Mouse (Mus musculus) WW6 (cell line): ENCODE results near the gene Ntmt1.

Experiments
- DNase-seq: peaks from one replicate; pipeline ENCODE4 v3.0.0-alpha.2; 2013; ENCODE audit warnings: low read depth, low spot score

Ntmt1 gene

DNA sequence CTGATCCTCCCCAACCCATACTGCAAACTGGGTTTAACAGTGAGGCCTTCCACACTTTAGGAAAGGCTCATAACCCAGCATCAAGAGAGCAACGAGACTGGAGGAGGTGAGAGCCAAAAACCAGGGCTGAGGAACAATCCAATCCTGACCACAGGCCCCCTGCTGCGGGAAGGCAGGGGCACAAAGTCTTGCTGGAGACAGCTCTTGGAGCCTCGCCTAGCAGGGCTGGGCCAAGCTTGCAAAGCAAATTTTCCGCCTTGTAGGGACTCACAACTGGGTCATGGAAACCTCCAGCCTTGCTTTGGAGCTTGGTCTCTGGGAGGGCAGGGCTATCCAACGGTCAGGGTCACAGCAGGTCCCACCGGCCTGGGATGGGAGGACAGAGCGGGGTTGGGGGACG, 63.2 kb downstream of the Ntmt1 start:
- DNase-seq: no peak
